Mouse (Mus musculus) bone marrow macrophage, adult 2 months (primary cell): Measurements from ENCODE around the gene Pde8a. TPM values are rescaled to one million over a fixed set of nuclear protein-coding genes. Genes with fewer than 3 reads are reported as not detected.

Experiments
- H3K27ac ChIP-seq: 2 replicates; pipeline ENCODE4 v1.5.1; 2012; ENCODE audit warnings: low read depth, low read length; ENCODE audit not compliant: insufficient read depth
- H3K4me1 ChIP-seq: 2 replicates; pipeline ENCODE4 v1.6.1; 2012; ENCODE audit warnings: low read length; ENCODE audit not compliant: control insufficient read depth, insufficient read depth
- H3K4me3 ChIP-seq: 2 replicates; pipeline ENCODE4 v1.5.1; 2012; ENCODE audit warnings: mild to moderate bottlenecking, low read length, moderate library complexity; ENCODE audit not compliant: insufficient read depth
- CTCF ChIP-seq: IDR thresholded peaks from 2 replicates; pipeline ENCODE4 v1.5.1; 2012; ENCODE audit warnings: low read depth, mild to moderate bottlenecking, low read length, moderate library complexity
- POLR2A ChIP-seq: IDR thresholded peaks from 2 replicates; pipeline ENCODE4 v1.6.1; 2012; ENCODE audit warnings: mild to moderate bottlenecking, low read depth, low read length, borderline replicate concordance
- polyA plus RNA-seq: library from polyadenylated mRNA; stranded (reverse); fragments of >200 nt; gene quantifications from 2 replicates; pipeline ENCODE4 v1.2.4, GENCODE M21; 2012; ENCODE audit not compliant: missing spikeins, insufficient read depth, insufficient read length

The Pde8a gene
- polyA plus RNA-seq, result 26.5 and 31.7 TPM in 2 replicates

DNA sequence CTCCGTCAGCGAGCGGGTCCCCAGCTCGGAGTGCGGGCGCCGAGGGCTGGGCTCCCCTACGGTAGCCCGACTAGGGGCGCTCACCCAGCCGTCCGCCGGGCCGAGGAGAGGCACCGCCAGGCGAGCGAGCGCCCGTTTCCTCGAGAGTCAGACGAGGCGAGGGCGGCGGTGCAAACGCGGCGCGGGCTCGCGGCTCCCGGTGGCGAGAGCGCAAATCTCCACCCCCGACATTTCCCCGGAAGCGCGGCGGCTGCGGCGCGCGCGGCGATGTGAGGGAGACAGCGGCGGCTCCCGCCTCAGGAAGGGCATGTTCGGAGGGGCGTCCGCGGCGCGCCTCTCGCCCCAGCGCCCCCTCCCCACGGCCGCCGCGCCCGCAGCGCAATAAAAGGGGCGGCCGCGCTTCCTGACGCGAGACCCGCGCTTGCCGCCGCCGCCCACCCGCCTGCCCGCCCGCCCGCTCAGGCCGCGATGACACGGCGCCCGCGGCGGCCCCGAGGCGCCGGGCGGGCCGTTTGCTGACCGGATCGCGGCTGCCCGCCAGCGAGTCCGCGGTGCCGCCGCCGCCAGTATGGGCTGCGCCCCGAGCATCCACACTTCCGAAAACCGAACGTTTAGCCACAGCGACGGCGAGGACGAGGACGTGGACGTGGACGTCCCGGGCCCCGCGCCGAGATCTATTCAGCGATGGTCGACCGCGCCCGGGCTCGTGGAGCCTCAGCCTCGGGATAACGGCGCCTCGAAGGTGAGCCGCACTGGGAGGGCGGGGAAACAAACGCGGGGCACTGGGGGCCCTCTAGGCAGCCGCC is at the start of gene Pde8a:
Gene Pde8a (plus strand): TSS at position 250 of the 806 bp plus-strand sequence.
- H3K27ac ChIP-seq, result peak within 1 kb of the TSS; percentile 59
- peak within 1 kb of the TSS; percentile 63 for H3K4me3 ChIP-seq
- H3K4me1 ChIP-seq, result peaks cover 16% of the 10 kb centered on the region
- TF ChIP-seq CTCF (no peak), POLR2A (no peak)

DNA sequence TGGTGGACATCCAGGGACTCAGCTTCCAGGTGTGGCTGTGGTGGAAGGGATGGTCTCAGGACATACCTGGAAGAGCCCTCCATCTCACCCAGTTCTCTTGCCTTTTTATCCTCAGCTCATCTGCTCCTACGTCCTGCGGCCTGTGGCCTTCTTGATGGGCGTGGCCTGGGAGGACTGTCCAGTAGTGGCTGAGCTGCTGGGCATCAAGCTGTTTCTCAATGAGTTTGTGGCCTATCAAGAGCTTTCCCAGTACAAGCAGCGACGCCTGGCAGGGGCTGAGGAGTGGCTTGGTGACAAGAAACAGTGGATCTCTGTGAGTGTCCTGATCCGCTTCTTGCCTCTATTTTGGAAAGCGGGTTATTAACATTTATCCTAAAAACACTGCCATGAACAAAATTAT is 49.0 kb upstream of the Pde8a start:
- TF ChIP-seq CTCF, result no peak
- Histone ChIP-seq H3K27ac (no peak overlapping the region), H3K4me1 (no peaks in the 10 kb centered on the region), H3K4me3 (no peak overlapping the region)

DNA sequence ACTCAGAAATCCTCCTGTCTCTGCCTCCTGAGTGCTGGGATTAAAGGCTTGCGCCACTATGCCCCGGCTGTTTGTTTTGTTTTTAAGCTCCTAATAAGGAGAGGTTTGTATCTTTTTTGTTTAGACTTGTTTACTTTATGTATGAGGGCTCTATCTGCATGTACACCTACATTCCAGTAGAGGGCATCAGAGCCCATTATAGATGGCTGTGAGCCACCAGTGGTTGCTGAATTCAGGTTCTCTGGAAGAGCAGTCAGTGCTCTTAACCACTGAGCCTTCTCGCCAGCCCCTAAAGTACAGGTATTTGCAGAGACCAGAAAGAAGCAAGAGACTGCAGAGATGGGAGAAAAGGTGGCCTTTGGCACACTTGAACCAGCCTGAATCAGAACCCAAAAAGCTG is 46.3 kb upstream of the Pde8a start:
- no peak overlapping the region for H3K4me3 ChIP-seq
- no peak for TF ChIP-seq CTCF
- no peak for TF ChIP-seq POLR2A
- no peaks in the 10 kb centered on the region for H3K4me1 ChIP-seq
- H3K27ac ChIP-seq, result no peak overlapping the region

DNA sequence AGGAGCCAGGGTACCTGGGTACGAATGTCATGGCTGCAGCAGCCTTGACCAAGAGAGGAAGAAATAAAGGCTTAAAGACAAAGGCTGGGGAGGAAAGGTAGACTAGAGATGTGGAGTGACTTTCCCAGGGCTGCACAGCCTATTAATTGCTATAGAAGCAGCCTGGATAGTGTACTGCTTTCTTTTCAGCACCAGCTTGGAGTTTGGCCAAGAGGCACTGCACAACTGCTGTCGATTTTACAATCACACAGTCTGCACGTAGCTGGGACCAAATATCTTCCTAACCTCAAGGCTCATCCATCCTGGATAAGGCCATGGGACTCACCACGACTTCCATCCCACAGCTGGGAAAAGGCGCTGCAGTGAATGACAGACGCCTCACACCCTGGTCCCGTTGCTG is 44.0 kb upstream of the Pde8a start:
- H3K27ac ChIP-seq, result no peak overlapping the region
- H3K4me3 ChIP-seq, result no peak overlapping the region
- TF ChIP-seq POLR2A, result no peak
- no peak for TF ChIP-seq CTCF
- no peaks in the 10 kb centered on the region for H3K4me1 ChIP-seq

DNA sequence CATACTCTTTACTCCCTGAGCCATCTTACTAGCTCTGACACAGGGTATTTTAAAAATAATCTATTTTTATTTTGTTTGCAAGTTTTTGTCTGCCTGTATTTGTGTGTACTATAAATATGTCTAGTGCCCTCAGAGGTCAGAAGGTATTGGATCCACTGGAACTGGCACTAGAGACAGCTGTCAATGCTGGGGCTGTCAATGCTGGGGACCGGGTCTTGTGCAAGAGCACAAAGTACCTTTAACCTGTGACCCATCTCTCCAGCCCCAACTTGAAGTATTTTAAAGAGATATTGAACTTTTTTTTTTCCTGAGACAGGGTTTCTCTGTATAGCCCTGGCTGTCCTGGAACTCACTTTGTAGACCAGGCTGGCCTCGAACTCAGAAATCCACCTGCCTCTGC is 39.5 kb upstream of the Pde8a start:
- peaks cover 8% of the 10 kb centered on the region for H3K4me1 ChIP-seq
- no peak overlapping the region for H3K4me3 ChIP-seq
- TF ChIP-seq CTCF (no peak), POLR2A (no peak)
- no peak overlapping the region for H3K27ac ChIP-seq

DNA sequence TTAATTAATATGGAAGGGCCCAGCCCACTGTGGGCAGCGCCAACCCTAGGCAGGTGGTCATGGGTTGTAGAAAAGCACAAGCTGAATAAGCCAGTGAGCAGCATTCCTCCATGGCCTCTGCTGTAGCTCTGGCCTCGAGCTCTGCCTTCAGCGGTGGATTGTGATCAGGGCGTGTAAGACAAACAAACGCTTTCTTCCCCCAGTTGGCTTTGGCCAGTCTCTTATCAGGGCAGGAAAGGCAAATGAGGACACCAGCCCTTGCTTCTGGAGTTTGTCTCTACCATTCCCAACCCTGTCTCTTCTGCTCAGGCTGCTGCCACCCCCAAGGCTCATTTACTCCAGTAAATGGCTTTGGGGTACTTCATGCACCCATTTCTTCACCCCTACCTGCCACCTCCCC is 38.7 kb upstream of the Pde8a start:
- Histone ChIP-seq H3K4me1 (peaks cover 10% of the 10 kb centered on the region), H3K4me3 (no peak overlapping the region)
- TF ChIP-seq CTCF, result no peak
- TF ChIP-seq POLR2A, result no peak

DNA sequence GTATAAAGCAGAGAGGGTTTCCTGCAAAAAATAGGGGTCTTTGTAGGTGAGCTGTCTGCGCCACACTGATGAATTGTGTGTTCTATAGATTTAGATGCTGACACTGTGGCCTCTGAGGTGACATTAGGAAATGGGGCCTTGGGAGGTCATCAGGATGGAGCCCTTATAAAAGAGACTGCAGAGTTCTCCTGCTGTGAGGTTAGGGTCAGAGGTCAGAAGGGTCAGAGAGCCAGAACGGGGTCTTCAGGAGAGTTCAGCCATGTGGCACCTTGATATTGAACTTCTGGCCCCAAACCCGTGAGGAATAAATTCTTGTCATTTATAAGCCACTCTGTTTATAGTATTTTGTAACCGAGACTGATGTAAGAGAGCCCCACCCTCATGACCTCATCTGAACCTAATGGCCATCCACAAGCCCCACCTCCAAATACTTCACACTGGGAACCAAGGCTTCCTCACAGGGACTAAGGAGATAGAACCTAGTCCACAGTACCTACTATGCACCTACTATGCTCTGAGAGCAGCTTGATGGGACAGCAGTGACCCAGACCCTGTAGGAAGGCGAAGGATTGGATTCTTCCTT is 37.1 kb upstream of the Pde8a start:
- Histone ChIP-seq H3K4me3 (no peak overlapping the region), H3K27ac (no peak overlapping the region), H3K4me1 (peaks cover 10% of the 10 kb centered on the region)
- TF ChIP-seq CTCF, result no peak
- TF ChIP-seq POLR2A, result no peak

More for the DNA sequence above, 38.7 kb upstream of the Pde8a start:
- no peak overlapping the region for H3K27ac ChIP-seq

DNA sequence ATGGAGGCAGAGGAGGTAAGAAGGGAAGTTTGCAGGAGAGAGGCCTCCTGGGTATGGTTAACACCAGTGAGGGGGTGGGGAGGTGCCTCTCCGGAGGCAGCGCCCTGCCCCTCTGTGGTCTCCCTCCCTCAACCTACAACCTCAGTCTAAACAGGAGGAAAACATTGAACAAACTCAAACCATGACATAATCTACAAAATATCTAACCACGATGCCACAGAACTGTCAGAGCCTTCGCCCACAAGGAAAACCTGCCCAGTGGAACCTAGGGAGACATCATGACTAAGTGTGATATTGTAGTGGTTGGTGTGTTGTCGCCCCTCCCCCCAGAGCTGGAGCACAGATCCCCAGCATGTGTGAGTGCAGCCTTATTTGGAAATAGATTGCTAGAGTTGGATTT is 33.9 kb upstream of the Pde8a start:
- Histone ChIP-seq H3K4me1 (peaks cover 22% of the 10 kb centered on the region), H3K27ac (no peak overlapping the region), H3K4me3 (no peak overlapping the region)
- TF ChIP-seq POLR2A (no peak), CTCF (no peak)

DNA sequence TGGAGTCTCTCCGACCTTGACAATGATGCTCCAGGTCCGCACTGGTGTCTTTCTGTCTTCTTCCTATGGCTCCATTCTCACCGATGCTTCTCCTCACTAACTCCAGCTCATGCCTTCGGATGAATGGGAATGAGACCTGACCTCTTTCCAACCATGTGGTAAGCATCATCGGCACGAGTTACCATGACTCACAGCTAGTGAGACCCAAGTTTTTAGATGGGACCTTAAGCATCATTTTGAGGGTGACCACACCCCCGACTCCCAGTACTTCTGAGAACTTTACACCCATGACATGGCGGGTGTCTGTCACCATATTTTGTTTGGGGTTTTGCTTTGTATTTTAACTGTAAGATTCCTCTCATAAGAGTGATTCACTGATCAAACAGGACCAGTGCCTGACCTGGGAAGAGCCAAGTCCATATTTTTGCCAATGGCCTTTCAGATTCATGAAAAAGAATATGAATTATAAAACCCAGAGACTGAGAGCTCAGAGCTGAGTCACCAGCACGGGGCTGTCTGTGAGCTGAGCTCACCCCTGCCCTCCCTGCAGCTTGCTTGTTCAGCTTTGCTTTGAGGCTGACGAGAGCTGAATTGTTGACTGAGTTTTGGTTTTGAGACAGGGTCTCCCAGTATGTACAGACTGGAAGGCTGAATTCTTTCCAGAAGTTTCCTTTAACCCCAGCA is 30.8 kb upstream of the Pde8a start:
- Histone ChIP-seq H3K27ac (no peak overlapping the region), H3K4me1 (peaks cover 14% of the 10 kb centered on the region), H3K4me3 (no peak overlapping the region)
- no peak for TF ChIP-seq POLR2A
- no peak for TF ChIP-seq CTCF

DNA sequence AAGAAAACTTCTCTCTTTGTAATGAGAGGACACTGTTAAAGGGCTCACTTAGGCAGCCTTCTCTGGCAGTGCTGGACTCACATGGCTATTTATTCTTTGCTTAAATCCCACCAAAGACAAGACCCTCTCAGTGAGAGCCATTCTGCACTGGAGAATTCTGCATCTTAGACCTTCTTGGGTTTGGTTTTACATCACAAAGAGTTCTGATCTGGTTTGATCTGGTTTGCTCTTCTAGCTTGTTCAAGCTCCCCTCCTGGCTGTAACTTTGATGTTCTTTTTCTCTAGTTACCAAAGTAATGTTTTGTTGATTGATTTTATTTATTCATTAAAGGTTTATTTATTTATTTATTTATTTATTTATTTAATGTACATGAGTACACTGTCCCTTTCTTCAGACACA is 30.2 kb upstream of the Pde8a start:
- TF ChIP-seq CTCF, result no peak
- no peak for TF ChIP-seq POLR2A
- Histone ChIP-seq H3K4me1 (peaks cover 14% of the 10 kb centered on the region), H3K27ac (no peak overlapping the region), H3K4me3 (no peak overlapping the region)
